Mouse (Mus musculus): ENCODE results near the gene Ttyh2.

GRCm38 (mm10) chr11:114655350-114656008 is 19.8 kb upstream of the Ttyh2 start:
- no peak for TF ChIP-seq CTCF (IDR thresholded peaks at IDR 0.05; ENCODE audit: low read depth)
- TF ChIP-seq EP300 (IDR thresholded peaks at IDR 0.05; ENCODE audit: low read depth) = no peak

Data from heart, postnatal 0 days (tissue).